Mouse (Mus musculus) urinary bladder, postnatal 4 days (tissue): ENCODE results near the gene Ptprb.

Experiments
- DNase-seq, 2 experiments: peaks; one replicate each; pipeline ENCODE4 v3.0.0; 2021 to 2022; ENCODE audit warnings: low spot score in 2 of 2

Gene Ptprb

GRCm38 (mm10) chr10:116374111-116374510 lies 98.8 kb downstream of the Ptprb start:
- no peak for DNase-seq

DNA sequence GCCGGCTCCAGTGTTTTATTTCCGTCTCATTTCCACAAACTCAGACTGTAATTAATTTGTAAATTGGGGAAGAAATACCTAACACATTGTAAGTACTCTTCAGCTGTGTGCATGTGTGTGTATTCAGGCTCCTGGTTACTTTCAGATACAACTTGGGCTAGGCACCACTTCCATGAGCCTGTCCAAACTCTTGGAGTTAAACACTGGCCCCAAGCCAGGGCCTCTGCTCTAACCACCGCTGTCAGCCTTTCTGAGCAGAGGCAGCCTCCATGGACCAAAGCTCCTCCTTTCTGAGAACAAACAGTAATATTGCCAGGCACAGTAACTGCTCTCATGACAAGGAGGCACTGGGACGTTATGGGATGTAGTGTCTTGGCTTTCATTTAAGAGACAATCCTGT lies 101.5 kb downstream of the Ptprb start:
- DNase-seq: no peak

DNA sequence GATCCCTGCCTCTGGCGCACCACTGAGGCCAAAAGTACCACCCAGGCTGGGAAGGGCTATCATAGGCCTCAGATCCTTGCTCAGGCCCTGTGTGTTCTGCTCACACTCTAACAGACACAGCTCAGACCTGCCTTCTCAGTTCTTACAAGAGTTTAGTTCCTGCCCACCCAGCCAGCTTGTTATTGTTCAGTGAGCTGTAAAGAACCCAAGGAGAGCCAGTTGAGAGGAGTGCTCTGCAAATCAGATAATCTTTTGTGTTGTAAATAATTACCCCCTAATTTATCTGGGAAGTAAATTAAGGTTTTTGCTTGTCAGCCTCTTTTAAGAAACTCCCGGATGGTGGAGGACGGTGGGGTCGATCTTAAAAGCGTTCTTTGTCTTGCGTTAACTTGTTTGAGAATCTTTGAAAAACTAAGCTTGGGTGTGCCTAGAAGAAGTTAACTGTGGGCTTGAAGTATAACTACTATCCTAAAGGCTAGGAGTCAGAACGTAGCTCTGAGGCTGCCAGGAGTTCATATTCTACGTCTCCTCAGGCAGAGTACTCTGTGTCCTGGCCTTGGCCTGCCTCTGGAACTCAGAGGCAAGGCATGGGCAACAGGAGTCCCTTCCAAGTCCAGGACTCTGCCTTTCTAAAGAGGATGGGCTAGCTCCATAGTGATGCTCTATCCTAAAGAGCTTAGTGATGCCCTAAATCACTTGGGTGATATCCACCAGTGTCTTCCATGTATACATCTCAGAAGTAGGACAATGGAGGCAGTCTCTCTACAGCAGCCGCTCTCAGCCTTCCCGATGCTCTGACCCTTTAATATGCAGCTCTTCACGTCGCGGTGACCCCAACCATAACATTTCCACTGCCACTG lies 107.7 kb downstream of the Ptprb start:
- DNase-seq: no peak

- DNase-seq: no peak
These were observed 109.1 kb downstream of the Ptprb start for GRCm38 (mm10) chr10:116384401-116384800.

DNA sequence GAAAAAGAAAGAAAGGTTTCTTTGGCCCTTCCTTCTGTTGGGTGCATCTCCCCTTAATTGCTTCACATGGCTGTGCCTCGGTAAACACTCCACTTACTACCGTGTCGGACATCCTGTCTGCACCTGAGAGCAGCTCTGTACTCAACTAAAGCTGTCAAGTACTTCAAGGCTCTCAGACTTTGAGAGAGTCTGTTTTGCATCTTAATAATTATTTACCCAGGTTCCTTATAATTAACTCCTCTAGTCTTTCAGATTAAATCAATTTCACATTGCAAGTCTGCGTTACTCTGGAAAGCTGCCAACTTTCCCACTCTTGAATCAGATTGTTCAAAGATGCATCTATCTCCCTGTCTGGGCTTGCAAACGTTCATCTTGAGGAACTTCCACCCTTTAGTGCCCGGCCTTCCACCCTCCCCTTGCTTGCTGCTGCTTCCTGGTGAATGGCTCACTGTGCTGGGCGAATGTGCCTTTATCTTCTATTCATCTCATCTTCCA lies 111.1 kb downstream of the Ptprb start:
- no peak for DNase-seq

DNA sequence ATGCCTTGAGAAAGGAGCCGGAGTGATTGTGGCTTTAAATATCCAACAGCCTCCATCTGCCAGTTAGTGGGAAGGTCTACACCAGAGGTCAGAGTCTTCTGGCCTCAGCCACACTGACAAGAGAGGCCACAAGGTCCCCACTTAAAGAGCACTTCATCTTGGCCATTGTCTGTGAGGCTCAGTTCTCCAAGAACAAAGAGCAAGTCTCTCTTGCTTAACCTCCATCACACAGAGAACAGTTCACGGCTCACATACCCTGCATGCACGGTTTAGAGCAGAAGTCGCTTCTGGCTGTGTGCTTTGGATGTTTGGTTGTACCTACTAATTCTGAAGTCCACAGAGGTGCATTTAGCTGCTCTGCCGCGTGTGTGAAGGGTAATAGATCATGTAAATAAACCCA lies 113.5 kb downstream of the Ptprb start:
- DNase-seq: no peak

DNA sequence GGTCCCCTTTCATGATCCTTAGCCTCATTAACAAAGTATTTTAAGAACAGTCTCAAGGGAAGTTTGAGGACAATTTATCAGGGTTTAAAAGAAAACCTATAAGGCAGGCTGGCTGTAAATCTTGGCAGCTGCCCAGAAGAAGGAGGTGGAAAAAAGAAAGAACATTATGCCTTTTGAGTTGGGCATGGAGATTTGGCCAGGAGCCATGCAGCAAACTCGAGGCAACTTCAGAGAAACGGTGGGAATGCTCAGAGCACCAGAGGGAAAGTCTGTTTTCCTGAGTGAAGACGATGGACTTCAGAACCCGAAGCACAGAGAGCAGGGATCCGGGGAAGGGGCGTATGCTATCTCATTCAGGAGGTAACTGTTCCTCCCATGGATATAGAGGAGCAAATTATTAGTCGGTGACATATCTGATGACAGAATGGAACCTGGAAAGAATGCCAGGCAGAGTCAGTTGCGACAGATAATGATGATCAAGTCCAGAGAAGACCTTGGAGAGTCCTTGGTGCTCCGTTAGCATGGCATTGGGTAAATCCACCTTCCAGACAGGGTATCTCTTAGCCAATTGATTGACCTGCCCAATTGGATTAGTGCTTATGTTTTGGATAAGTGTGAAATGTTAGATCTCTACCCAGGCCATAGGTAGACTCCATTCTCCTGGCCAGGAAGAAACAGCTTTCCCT lies 118.6 kb downstream of the Ptprb start:
- DNase-seq: no peak

DNA sequence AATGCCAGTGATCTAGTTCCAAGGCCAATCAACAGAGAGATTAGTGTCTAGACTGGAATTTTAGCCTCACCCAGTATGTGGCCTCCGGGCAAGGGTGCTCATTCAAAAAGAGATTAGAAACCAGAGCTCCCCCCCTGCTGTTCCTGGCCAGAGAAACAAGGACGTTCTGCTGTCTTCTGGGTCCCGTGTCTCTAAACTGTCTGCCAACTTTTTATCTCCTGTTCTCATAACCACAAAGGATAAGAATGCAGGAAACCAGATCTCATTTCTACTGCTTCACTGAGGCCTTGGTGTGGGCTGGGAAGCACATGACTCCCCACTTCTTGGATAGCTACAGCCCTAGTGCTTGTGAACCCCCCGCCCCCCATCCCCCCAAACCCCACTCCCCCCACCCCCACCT lies 119.3 kb downstream of the Ptprb start:
- no peak for DNase-seq

GRCm38 (mm10) chr10:116396279-116396678 lies 121.0 kb downstream of the Ptprb start:
- no peak for DNase-seq

DNA sequence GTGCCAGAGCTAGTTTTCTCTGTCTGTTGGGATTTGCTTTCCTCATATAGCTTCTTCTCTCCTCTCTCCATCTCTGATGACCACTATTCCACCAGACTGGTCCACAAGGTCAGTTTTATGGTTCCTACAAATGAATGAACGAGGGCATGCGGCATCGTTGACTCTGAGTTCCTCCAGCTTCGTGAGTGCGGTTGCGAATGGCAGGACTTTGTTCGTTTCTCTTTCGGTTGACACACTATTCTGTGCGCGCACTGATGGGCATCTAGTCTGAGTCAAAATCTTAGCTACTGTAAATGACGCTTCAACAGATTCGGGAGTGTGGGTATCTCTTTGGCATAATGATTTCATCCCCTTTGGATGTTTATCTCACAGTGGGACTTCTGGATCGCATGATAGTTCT lies 121.6 kb downstream of the Ptprb start:
- DNase-seq: no peak

GRCm38 (mm10) chr10:116397573-116397972 lies 122.2 kb downstream of the Ptprb start:
- no peak for DNase-seq

DNA sequence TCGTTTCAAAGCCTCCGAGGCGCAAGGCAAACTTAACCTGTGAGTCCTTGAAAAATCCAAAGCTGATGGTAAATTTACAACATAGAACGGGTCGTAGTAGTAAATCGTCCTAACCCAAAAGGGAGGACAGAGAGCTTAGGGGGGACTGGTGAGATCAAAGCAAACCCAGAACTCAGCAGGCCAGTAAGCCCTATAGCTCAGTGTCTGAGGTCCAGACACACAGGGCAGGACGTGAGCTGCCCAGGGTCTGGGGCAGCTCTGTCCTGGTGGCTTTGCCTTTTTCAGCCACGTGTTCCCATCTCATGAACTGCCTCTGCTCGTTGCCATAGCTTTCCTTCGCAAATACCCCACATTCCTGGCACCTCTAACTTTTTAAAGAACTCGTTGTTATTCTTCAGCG lies 122.7 kb downstream of the Ptprb start:
- no peak for DNase-seq

GRCm38 (mm10) chr10:116402742-116403425 lies 127.6 kb downstream of the Ptprb start:
- DNase-seq: no peak

DNA sequence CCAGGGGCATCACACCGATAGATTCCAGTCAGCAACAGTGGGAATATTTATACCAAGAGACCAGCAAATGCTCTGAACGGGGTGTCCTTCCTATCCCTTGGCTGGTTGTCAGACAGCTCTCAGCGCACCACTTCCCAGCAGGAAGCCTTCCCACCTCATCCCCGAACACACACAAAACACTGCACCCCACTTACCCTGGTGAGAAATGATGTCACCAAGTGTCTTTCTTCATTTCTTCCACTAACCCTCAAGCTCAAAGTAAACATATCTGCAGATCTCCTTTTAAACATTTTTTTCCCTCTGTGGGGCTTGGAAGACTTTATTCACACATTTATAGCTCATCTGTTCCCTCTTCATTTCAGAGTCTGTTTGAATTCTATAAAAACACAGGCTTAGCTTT lies 128.4 kb downstream of the Ptprb start:
- no peak for DNase-seq

DNA sequence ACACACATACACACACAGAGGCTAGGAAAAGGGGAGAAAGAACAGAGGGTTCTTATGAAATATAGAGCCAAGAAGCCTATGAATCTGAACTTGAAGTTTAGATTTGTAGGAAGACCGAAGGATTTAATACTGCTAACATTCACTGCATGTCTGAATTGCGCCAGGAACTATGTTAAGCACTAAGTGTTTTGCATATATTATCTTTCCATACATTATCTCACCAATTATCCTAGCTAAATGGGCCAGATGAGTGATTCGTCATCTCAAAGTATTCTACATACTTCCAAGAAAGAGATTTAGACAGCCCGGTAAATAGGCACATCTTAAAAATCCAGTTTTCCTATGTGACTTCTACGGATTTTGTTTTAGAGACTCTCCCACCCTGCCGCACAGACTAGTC lies 129.7 kb downstream of the Ptprb start:
- DNase-seq: no peak

- DNase-seq: no peak
These were observed 132.5 kb downstream of the Ptprb start for GRCm38 (mm10) chr10:116407684-116408359.

DNA sequence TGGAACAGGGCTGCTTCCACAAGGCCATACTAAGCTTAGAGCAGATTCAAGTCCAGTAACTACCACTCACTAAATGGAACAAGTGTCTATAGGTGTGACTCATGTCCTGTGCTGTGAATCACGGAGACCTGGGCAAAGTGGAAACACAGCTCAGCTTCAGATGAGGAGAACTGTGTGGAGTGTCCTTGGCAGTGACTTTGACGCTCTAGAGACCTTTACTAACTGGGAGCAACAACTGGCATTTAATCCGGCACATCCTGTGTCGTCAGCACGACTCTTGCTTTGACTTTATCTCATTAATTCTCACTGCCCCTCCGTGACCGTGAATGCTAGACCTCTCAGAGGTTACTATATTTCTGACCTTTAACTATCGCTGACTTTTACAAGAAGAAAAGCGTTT lies 135.5 kb downstream of the Ptprb start:
- DNase-seq: no peak

- no peak for DNase-seq
These were observed 140.8 kb downstream of the Ptprb start for GRCm38 (mm10) chr10:116416142-116416541.

- DNase-seq: no peak
These were observed 141.4 kb downstream of the Ptprb start for GRCm38 (mm10) chr10:116416726-116417125.

DNA sequence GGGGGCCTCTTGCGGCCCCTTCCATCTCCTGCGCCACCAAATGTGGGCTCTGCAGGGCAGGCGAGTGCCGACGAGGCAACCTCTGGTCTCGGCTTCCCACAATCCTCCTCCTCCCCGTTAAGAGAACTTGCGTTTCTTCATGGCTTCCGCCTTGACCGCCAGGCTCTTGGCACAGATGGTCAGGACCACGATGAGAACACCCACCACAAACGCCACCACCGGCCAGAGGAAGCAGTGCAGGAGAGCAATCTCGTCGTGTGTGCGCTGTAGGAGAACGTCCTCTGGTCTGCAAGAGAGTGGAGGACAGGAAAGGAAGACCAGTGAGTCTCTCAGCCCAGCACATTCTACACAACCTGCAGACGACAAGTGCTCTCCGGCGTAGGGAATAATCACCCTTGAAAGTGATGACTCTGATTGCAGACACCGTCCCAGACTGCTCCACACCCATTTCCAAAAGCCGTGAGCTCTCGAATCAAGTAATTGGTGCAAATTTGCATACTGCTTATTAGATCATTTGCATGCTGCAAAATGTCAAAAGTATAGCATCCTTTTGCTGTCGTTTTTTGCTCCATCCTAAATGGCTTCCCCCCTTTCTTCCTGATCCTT lies 142.9 kb downstream of the Ptprb start:
- DNase-seq: no peak

GRCm38 (mm10) chr10:116420976-116421375 lies 145.7 kb downstream of the Ptprb start:
- no peak for DNase-seq

DNA sequence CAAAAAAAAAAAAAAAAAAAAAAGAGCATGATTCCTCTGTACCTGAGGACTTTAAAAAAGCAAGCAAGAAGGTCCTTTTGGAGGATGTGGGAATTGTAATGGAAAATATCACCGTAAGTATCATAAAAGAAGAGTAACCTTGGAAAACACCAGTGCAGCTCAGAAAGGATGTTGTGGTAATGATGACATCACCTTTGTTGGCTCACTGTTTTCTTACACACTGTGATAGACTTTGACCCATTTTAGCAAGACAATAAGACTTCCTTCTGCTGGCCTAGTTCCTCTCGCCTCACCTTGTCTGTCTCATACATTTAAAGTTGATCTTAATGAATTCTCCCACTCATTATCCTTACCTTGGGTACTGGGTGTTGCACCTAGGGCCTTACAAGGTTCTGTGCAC lies 147.2 kb downstream of the Ptprb start:
- no peak for DNase-seq
